Mouse (Mus musculus) MEL-GATA-1-ER (cell line): Measurements from ENCODE around the gene Sh3bp4.

Experiments
- DNase-seq: peaks from one replicate; pipeline ENCODE4 v3.0.0-alpha.2; 2012; ENCODE audit warnings: low read depth; ENCODE audit errors: extremely low read depth

The Sh3bp4 gene

GRCm38 (mm10) chr1:89070103-89070700 lies at the start of gene Sh3bp4:
TSS of gene Sh3bp4 (plus strand) at chr1:89070415.
- no peak for DNase-seq

GRCm38 (mm10) chr1:89022997-89023396 lies 47.2 kb upstream of the Sh3bp4 start:
- DNase-seq: no peak

DNA sequence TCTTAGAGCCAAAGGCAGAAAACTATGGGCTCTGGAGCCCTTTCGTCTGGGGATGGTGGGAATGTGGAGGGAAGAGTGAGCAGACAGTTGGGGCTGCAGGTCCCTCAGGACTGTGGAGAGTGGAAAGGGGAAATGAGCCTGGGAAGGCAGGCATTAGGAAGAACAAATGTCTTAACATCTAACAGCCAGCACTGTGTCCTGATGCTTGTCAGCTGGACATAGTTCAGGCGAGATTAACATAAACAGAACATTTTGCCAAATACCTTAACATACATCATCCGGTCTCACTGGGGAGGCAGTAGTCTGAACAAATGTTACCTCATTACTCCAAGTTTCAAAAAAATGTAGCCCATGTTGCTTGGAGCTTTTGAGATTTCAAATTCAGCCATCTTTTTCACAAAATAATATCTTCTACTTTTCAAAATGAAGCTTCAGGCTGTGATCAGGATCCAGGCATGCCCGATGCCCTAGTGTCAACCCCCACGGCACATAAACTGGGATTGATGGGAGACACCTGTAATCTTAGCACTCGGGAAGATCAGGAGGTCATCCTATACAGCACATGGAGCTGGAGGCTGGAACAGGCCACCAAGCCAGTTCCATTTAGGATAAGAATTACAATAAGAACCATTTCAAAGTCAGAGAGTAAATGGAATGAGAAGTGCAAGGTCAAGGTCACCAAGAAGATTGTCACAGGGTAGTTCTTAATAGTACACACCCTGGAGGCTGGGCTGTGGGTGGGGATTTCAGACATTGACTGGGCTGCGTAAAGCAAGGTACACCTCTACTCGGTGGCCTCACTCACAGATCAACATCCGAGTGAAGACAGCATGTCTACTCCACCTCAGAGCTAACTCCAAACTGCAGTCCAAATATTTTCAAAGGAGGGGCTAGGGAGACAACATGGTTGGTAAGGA lies 45.3 kb upstream of the Sh3bp4 start:
- DNase-seq: no peak

DNA sequence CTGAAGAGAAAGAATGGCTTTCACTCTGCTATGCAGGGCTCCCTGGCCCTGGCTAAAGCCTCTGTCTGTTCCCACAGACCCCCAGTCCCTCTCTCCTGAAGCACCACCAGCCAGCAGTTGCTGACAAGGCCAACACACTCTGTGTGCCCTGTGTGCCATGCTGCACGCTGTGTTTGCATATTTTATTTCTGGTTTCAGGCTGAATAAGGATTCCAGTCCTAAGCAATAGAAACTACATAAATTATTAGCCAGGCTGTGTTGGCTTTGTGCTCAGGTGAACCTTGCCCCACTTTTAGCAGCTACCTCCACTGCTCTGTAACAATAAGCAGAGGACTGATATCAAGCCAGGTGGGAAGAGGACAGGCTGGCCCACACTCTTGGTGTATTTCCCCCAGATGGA lies 44.2 kb upstream of the Sh3bp4 start:
- DNase-seq: no peak

DNA sequence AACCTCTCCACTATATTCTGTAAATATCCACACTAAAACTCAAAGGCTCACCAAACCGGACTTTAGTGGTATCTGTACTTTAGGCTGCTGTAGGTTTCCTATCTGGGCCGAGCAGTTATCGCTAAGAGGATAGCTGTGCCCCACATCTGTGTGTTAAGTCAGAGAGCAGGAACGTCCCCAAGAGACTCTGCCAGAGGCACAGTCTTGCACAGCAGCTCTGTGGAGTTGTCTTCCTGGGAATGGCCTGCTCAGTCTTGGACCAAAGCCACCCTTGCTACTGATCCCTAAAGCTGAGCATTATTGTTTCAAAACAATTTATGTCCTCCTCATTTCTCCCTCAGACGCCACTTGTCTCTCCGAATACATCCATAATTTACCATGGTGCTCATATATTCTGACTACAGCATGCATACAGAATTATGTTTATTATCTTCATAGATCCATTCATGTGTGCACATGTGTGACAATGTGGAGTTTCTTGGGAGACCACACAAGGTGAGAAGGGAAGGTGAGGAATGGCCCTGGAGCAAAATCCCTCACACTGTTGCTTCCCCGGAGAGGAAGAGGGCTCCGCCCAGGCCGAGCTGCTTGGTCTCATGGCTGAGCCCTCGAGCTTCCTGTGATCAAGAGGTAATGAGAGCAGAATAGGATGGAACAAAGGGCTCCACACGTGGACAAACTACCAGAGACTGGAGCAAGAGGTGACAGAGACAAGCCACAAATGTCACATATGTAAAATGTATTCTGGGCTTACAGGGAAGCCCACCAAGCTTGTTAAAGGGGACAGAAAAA lies 40.9 kb upstream of the Sh3bp4 start:
- no peak for DNase-seq

GRCm38 (mm10) chr1:89033661-89034060 lies 36.6 kb upstream of the Sh3bp4 start:
- no peak for DNase-seq

GRCm38 (mm10) chr1:89034061-89034460 lies 36.2 kb upstream of the Sh3bp4 start:
- DNase-seq: no peak

DNA sequence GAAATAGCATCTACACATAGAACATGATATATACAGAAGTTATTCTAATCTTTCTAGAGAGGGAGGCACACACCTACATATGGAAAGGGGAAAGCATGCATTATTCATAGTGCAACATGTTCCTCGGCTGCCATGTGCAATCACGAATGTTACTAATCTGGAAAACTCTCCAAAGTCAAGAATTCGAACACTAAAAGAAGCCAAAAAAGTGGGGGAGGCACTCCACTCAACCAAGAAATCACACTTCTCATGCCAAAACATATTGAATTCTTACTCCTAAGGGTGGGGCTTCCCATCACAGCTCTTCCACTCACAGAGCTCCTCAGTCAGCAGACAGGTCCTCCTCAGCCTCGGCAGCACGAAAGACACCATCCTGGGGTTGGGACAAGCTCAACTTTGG lies 35.1 kb upstream of the Sh3bp4 start:
- no peak for DNase-seq

GRCm38 (mm10) chr1:89039836-89040235 lies 30.4 kb upstream of the Sh3bp4 start:
- no peak for DNase-seq

GRCm38 (mm10) chr1:89041290-89041689 lies 28.9 kb upstream of the Sh3bp4 start:
- DNase-seq: no peak

DNA sequence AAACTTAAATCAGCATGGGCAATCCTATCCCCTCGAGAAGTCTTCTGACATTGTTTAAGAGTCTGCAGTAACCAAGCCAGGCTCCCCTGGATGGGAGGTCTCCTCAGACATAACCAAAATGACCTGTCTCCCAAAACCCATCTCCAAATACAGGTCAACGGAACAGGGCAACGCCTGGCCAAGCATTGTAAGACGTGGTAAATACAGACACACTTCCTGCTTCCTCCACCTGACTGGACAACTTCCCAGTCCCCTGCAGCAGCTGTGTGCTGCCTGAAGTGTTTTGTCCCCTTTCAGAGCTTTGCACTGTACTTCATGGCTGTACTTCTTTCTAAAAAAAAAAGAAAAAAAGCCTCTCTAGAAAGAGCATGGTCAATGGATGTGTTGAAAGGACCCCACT lies 28.1 kb upstream of the Sh3bp4 start:
- DNase-seq: no peak

DNA sequence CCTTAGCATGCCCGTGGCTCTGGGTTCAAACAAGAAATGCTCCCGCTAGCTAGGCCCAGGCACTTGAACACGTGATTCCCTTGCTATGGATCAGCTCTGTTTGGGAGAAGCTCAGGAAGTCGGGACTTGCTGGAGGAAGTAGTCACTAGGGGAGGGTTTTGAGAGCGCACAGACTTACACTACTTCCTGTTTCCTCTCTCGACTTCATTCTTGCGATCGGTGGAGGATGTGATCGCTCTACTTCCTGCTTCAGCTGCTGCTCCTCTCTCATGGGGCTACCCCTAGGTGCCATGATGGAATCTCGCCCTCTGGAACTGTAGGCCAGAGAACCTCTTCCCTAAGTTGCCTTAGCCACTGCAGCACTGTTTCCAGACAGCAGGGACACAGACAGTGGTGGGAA lies 27.3 kb upstream of the Sh3bp4 start:
- DNase-seq: no peak

- no peak for DNase-seq
These were observed 24.8 kb upstream of the Sh3bp4 start for GRCm38 (mm10) chr1:89045403-89045802.

- no peak for DNase-seq
These were observed 20.7 kb upstream of the Sh3bp4 start for GRCm38 (mm10) chr1:89049506-89049905.

DNA sequence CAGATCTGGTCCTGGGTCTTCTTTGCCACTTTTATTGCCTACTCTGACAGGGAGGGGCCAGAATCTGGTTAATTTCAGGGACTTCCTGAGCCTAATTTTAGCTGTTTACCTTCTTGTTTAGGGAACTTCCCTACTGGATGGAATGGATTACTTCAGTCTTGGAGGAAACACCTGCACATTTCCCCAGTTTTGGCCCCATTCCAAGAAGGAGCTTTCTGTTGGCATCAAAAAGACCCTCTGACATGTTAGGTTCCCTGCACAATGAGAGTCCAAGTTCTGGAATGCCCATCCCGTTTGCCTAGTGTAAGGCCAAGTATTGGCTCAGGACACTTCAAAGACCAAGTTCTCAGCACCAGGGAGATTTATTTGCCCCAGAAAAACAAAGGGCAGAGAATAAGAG lies 14.0 kb upstream of the Sh3bp4 start:
- DNase-seq: no peak

DNA sequence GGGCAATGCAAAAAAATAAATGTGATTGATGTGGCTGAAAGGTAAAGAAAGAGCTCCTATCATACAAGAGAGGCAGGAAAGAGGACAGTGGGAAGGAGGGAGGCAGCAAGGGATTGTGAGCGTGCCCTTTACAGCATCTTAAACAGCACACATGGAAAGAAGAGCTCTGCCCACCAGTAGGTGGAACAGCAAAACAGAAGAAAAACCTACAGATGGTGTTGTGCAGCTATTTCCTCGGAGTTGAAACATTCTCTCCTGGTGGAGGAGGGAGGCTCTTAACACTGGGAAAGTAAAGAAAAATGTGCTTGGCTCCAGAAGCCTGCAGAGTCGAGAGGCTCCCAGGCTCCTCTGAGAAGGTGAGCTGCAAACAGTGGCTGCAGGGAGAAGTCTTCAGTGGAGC lies 12.8 kb upstream of the Sh3bp4 start:
- DNase-seq: no peak

- DNase-seq: no peak
These were observed 12.2 kb upstream of the Sh3bp4 start for GRCm38 (mm10) chr1:89058011-89058410.

GRCm38 (mm10) chr1:89062977-89063376 lies 7.2 kb upstream of the Sh3bp4 start:
- no peak for DNase-seq

- DNase-seq: no peak
These were observed 6.4 kb upstream of the Sh3bp4 start for GRCm38 (mm10) chr1:89063800-89064199.

DNA sequence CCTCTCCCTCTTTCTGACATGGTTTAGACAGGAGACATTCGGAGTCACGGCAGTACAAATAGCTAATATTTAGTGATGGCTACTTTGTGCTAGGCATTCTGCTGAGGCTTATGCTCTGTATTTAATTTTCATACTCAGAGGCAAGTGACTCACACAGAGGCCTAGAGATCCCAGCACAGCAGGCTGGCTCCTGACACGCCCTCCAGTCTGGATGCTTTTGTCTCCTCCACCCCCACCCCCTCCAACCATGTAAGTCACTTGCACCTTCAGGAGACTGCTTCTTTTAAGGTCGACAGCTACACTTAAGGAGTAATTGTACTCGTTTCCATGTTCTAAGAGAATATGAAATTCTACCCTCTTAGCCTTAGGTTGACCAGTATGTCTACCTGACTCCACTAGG lies 1.4 kb upstream of the Sh3bp4 start:
- DNase-seq: no peak

GRCm38 (mm10) chr1:89069479-89070102 lies 624 bp upstream of the Sh3bp4 start:
- DNase-seq: no peak
